25 mouse cellular contexts compared by ENCODE assay signal in genomic region chr10:51946189-51946588, GRCm38 (mm10).
A peak's percentile ranks its signal among the peaks of the same experiment; 100 is the strongest.
DNase-seq lines count a peak whose midpoint lies in the region; ATAC-seq and TF ChIP-seq lines count a peak whose summit lies in the region.
"Had no signal": no experiment of that assay in that cellular context is flagged by ENCODE, and none has a peak within 500 bp of the region (broad histone marks: within the 10 kb centered on the region; RNA-seq: fewer than 3 reads in every experiment).

No protein-coding gene starts in this region.

- no peak for TF ChIP-seq POLR2A in embryonic fibroblast, embryonic 13.5 days (IDR thresholded peaks at IDR 0.05; ENCODE audit: low read depth, low read length)

- DNase-seq in forebrain, embryonic 11.5 days (ENCODE audit: low spot score) = no peak
- peak; percentile 1 to 6 for DNase-seq in left cerebral cortex, postnatal 25 days (ENCODE audit: low spot score in 2 of 2)
- DNase-seq in left cerebral cortex, adult 8-10 months (ENCODE audit: low spot score in 2 of 2) = no peak
- DNase-seq in embryo, embryonic 10 days (ENCODE audit: low spot score) = no peak
- DNase-seq: adrenal gland, postnatal 36 days; cerebellum, adult 11 months; cerebellum, adult 9-11 months; gastrocnemius, postnatal 36 days; kidney, adult 2 months; kidney, postnatal 10 days; liver; thymus, postnatal 4 days had no signal

- H3K4me2 ChIP-seq in forebrain, embryonic 13.5 days = no peak overlapping the region
- no peak overlapping the region for H3K4me2 ChIP-seq in forebrain, embryonic 11.5 days (ENCODE audit: low read depth, low read length, severe bottlenecking)
- H3K4me2 ChIP-seq: hindbrain, embryonic 15.5 days; liver, embryonic 15.5 days; lung, embryonic 15.5 days; midbrain, embryonic 13.5 days; neural tube, embryonic 13.5 days; stomach, embryonic 15.5 days had no signal

- H3K9me3 ChIP-seq in forebrain, embryonic 13.5 days (replicated peaks) = no peaks in the 10 kb centered on the region
- H3K9me3 ChIP-seq in forebrain, embryonic 11.5 days (ENCODE audit: control insufficient read depth, low read length) = no peaks in the 10 kb centered on the region
- H3K9me3 ChIP-seq: embryonic facial prominence, embryonic 10.5 days; G1E; hindbrain, embryonic 15.5 days; liver, embryonic 15.5 days; lung, embryonic 15.5 days; midbrain, embryonic 13.5 days; neural tube, embryonic 13.5 days; stomach, embryonic 15.5 days had no signal

- H3K9ac ChIP-seq in forebrain, embryonic 13.5 days = no peak overlapping the region
- H3K9ac ChIP-seq in forebrain, embryonic 11.5 days (ENCODE audit: low read length) = no peak overlapping the region
- H3K9ac ChIP-seq: hindbrain, embryonic 15.5 days; liver, embryonic 15.5 days; lung, embryonic 15.5 days; midbrain, embryonic 13.5 days; neural tube, embryonic 13.5 days; stomach, embryonic 15.5 days had no signal

- H3K4me1 ChIP-seq in forebrain, embryonic 13.5 days = peaks cover 8% of the 10 kb centered on the region; the same call in 1 of the 2 replicates
- H3K4me1 ChIP-seq in forebrain, embryonic 11.5 days (replicated peaks; ENCODE audit: control insufficient read depth, insufficient read depth, low read length) = no peaks in the 10 kb centered on the region
- peaks cover 23% of the 10 kb centered on the region for H3K4me1 ChIP-seq in embryonic fibroblast, embryonic 13.5 days (ENCODE audit: control insufficient read depth, insufficient read depth, low read length)
- H3K4me1 ChIP-seq: hindbrain, embryonic 15.5 days; liver, embryonic 15.5 days; lung, embryonic 15.5 days; megakaryocyte, embryonic 14.5 days; midbrain, embryonic 13.5 days; neural tube, embryonic 13.5 days; stomach, embryonic 15.5 days had no signal

- intact Hi-C loops in left cerebral cortex, postnatal 25 days (cut with DNase I) = no loop called here

- ATAC-seq in forebrain, embryonic 13.5 days = 0 out of 2 replicates have a peak, but pooled peaks have one; percentile 30
- ATAC-seq in forebrain, embryonic 11.5 days (replicated peaks; ENCODE audit: low FRiP score) = no peak
- no peak for ATAC-seq in activated CD4-positive, CD25-positive, alpha-beta regulatory T cell, adult 4 months
- ATAC-seq: midbrain, embryonic 13.5 days had no signal

- H3K4me3 ChIP-seq in forebrain, embryonic 13.5 days = no peak overlapping the region
- no peak overlapping the region for H3K4me3 ChIP-seq in forebrain, embryonic 11.5 days (ENCODE audit: low read depth, low read length)
- no peak overlapping the region for H3K4me3 ChIP-seq in embryonic fibroblast, embryonic 13.5 days (ENCODE audit: insufficient read depth, low read length)
- H3K4me3 ChIP-seq: embryonic facial prominence, embryonic 10.5 days; hindbrain, embryonic 15.5 days; liver, embryonic 15.5 days; lung, embryonic 15.5 days; megakaryocyte, embryonic 14.5 days; midbrain, embryonic 13.5 days; neural tube, embryonic 13.5 days; stomach, embryonic 15.5 days had no signal

- H3K36me3 ChIP-seq in forebrain, embryonic 13.5 days (ENCODE audit: poor library complexity, severe bottlenecking) = no peaks in the 10 kb centered on the region
- no peaks in the 10 kb centered on the region for H3K36me3 ChIP-seq in forebrain, embryonic 11.5 days (ENCODE audit: control insufficient read depth, insufficient read depth, low read length)
- H3K36me3 ChIP-seq: embryonic facial prominence, embryonic 10.5 days; G1E; hindbrain, embryonic 15.5 days; liver, embryonic 15.5 days; lung, embryonic 15.5 days; midbrain, embryonic 13.5 days; neural tube, embryonic 13.5 days; stomach, embryonic 15.5 days had no signal

- no peaks in the 10 kb centered on the region for H3K27me3 ChIP-seq in forebrain, embryonic 13.5 days
- no peaks in the 10 kb centered on the region for H3K27me3 ChIP-seq in forebrain, embryonic 11.5 days (ENCODE audit: control insufficient read depth, insufficient read depth, low read length)
- H3K27me3 ChIP-seq: CH12.LX; hindbrain, embryonic 15.5 days; liver, embryonic 15.5 days; lung, embryonic 15.5 days; megakaryocyte, embryonic 14.5 days; midbrain, embryonic 13.5 days; neural tube, embryonic 13.5 days; stomach, embryonic 15.5 days had no signal

- H3K27ac ChIP-seq in forebrain, embryonic 13.5 days = no peak overlapping the region
- no peak overlapping the region for H3K27ac ChIP-seq in forebrain, embryonic 11.5 days (ENCODE audit: low read depth, low read length)
- H3K27ac ChIP-seq in embryonic fibroblast, embryonic 13.5 days (ENCODE audit: insufficient read depth, low read length) = peak overlapping the region; percentile 62; the same call in 1 of the 2 replicates
- H3K27ac ChIP-seq: embryonic facial prominence, embryonic 10.5 days; hindbrain, embryonic 15.5 days; liver, embryonic 15.5 days; lung, embryonic 15.5 days; midbrain, embryonic 13.5 days; neural tube, embryonic 13.5 days; stomach, embryonic 15.5 days had no signal

- TF ChIP-seq CTCF in embryonic fibroblast, embryonic 13.5 days (IDR thresholded peaks at IDR 0.05; ENCODE audit: borderline replicate concordance, insufficient read depth, low read length) = no peak

Comparison
In these comparisons a context has a peak if more than half of its experiments do, and no peak if none do; other contexts are left out.
1. DNase-seq: peak in left cerebral cortex, postnatal 25 days (2 of 2); none in forebrain, embryonic 11.5 days (single experiment), left cerebral cortex, adult 8-10 months (0 of 2) and embryo, embryonic 10 days (single experiment).